Mouse (Mus musculus): Measurements from ENCODE around the gene Engase. TPM values are rescaled to one million over a fixed set of nuclear protein-coding genes. Genes with fewer than 3 reads are reported as not detected.

Engase gene
- polyA plus RNA-seq, 1 experiment from 2014 or later = 12.6 TPM

GRCm38 (mm10) chr11:118486281-118486680, 9.7 kb downstream of the Engase start:
- H3K4me2 ChIP-seq (replicated peaks; ENCODE audit: low read depth) = no peak overlapping the region
- no peaks in the 10 kb centered on the region for H3K27me3 ChIP-seq (ENCODE audit: control insufficient read depth, insufficient read depth, low read length)
- no peaks in the 10 kb centered on the region for H3K4me1 ChIP-seq (replicated peaks; ENCODE audit: control insufficient read depth, insufficient read depth)
- no peak overlapping the region for H3K4me3 ChIP-seq (ENCODE audit: low read depth, low read length)
- H3K27ac ChIP-seq (replicated peaks) = no peak overlapping the region
- DNase-seq (ENCODE audit: low spot score) = no peak
- no peak for ATAC-seq (ENCODE audit: low FRiP score, low TSS enrichment)
- H3K9ac ChIP-seq (ENCODE audit: low read length) = no peak overlapping the region
- WGBS = 88% methylated on average over 6 of the region's 6 CpGs
- no peak for TF ChIP-seq EP300 (optimal IDR thresholded peaks at IDR 0.05)
- H3K9me3 ChIP-seq (ENCODE audit: control insufficient read depth, low read length) = no peaks in the 10 kb centered on the region
- H3K36me3 ChIP-seq (ENCODE audit: control insufficient read depth, insufficient read depth, low read length) = peaks cover 5% of the 10 kb centered on the region

- Histone ChIP-seq H3K9me3 (ENCODE audit: control insufficient read depth, low read length) (no peaks in the 10 kb centered on the region), H3K27ac (replicated peaks) (no peak overlapping the region), H3K4me1 (replicated peaks; ENCODE audit: control insufficient read depth, insufficient read depth) (no peaks in the 10 kb centered on the region), H3K27me3 (ENCODE audit: control insufficient read depth, insufficient read depth, low read length) (no peaks in the 10 kb centered on the region), H3K9ac (ENCODE audit: low read length) (no peak overlapping the region), H3K4me2 (replicated peaks; ENCODE audit: low read depth) (no peak overlapping the region), H3K4me3 (ENCODE audit: low read depth, low read length) (no peak overlapping the region), H3K36me3 (ENCODE audit: control insufficient read depth, insufficient read depth, low read length) (peaks cover 5% of the 10 kb centered on the region)
- DNase-seq (ENCODE audit: low spot score) = no peak
- TF ChIP-seq CTCF (IDR thresholded peaks at IDR 0.05; ENCODE audit: low read depth) = no peak
- ATAC-seq (ENCODE audit: low FRiP score, low TSS enrichment) = no peak
- 81% methylated on average over 29 of the region's 29 CpGs for WGBS
Observed at GRCm38 (mm10) chr11:118486881-118487772, 10.5 kb downstream of the Engase start.

GRCm38 (mm10) chr11:118488191-118488906, 11.7 kb downstream of the Engase start:
- H3K9me3 ChIP-seq (ENCODE audit: control insufficient read depth, low read length) = no peaks in the 10 kb centered on the region
- H3K27ac ChIP-seq (replicated peaks) = no peak overlapping the region
- no peak overlapping the region for H3K4me3 ChIP-seq (ENCODE audit: low read depth, low read length)
- peaks cover 5% of the 10 kb centered on the region for H3K36me3 ChIP-seq (ENCODE audit: control insufficient read depth, insufficient read depth, low read length)
- no peak for ATAC-seq (ENCODE audit: low FRiP score, low TSS enrichment)
- H3K9ac ChIP-seq (ENCODE audit: low read length) = no peak overlapping the region
- 69% methylated on average over 8 of the region's 8 CpGs for WGBS
- H3K27me3 ChIP-seq (ENCODE audit: control insufficient read depth, insufficient read depth, low read length) = no peaks in the 10 kb centered on the region
- H3K4me2 ChIP-seq (replicated peaks; ENCODE audit: low read depth) = no peak overlapping the region
- no peaks in the 10 kb centered on the region for H3K4me1 ChIP-seq (replicated peaks; ENCODE audit: control insufficient read depth, insufficient read depth)
- TF ChIP-seq CTCF (IDR thresholded peaks at IDR 0.05; ENCODE audit: low read depth) (peak; percentile 53), EP300 (optimal IDR thresholded peaks at IDR 0.05) (no peak)
- DNase-seq (ENCODE audit: low spot score) = no peak

DNA sequence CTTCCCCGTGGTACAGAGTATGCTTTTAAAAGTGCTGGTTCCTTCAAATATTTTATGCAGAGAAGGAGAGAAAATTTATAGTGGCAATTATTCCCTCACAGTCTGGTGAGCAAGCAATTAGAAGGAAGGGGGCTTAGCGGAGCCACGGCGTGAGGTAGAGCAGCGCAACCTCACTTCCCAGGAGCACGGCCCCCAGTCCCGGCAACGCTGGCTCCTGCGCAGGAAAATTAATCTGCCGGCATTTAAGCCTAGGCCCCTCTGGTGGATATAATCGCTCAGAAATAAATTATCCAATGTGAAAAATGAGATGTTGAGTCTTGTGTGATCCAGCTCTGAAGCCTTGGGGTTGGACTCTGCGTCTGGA, 12.3 kb downstream of the Engase start:
- TF ChIP-seq CTCF (IDR thresholded peaks at IDR 0.05; ENCODE audit: low read depth) = no peak
- TF ChIP-seq EP300 (optimal IDR thresholded peaks at IDR 0.05) = no peak
- H3K4me2 ChIP-seq (replicated peaks; ENCODE audit: low read depth) = no peak overlapping the region
- H3K27me3 ChIP-seq (ENCODE audit: control insufficient read depth, insufficient read depth, low read length) = no peaks in the 10 kb centered on the region
- 76% methylated on average over 12 of the region's 12 CpGs for WGBS
- H3K4me1 ChIP-seq (replicated peaks; ENCODE audit: control insufficient read depth, insufficient read depth) = no peaks in the 10 kb centered on the region
- H3K27ac ChIP-seq (replicated peaks) = no peak overlapping the region
- H3K9me3 ChIP-seq (ENCODE audit: control insufficient read depth, low read length) = no peaks in the 10 kb centered on the region
- H3K4me3 ChIP-seq (ENCODE audit: low read depth, low read length) = no peak overlapping the region
- H3K36me3 ChIP-seq (ENCODE audit: control insufficient read depth, insufficient read depth, low read length) = peaks cover 5% of the 10 kb centered on the region
- ATAC-seq (ENCODE audit: low FRiP score, low TSS enrichment) = no peak
- DNase-seq (ENCODE audit: low spot score) = no peak
- H3K9ac ChIP-seq (ENCODE audit: low read length) = no peak overlapping the region

GRCm38 (mm10) chr11:118490566-118491218, 14.1 kb downstream of the Engase start:
- WGBS = 22% methylated on average over 22 of the region's 22 CpGs
- Histone ChIP-seq H3K4me1 (replicated peaks; ENCODE audit: control insufficient read depth, insufficient read depth) (no peaks in the 10 kb centered on the region), H3K27me3 (ENCODE audit: control insufficient read depth, insufficient read depth, low read length) (no peaks in the 10 kb centered on the region), H3K4me3 (ENCODE audit: low read depth, low read length) (0 out of 2 replicates have a peak overlapping the region, but pooled peaks have one; percentile 12), H3K4me2 (replicated peaks; ENCODE audit: low read depth) (peak overlapping the region; percentile 41), H3K9ac (ENCODE audit: low read length) (0 out of 2 replicates have a peak overlapping the region, but pooled peaks have one; percentile 8), H3K9me3 (ENCODE audit: control insufficient read depth, low read length) (no peaks in the 10 kb centered on the region), H3K36me3 (ENCODE audit: control insufficient read depth, insufficient read depth, low read length) (peaks cover 3% of the 10 kb centered on the region; the same call in 1 of the 2 replicates), H3K27ac (replicated peaks) (no peak overlapping the region)
- peak; percentile 41; the same call in 1 of the 2 replicates for ATAC-seq (ENCODE audit: low FRiP score, low TSS enrichment)
- DNase-seq (ENCODE audit: low spot score) = peak; percentile 87
- peak; percentile 91 for TF ChIP-seq CTCF (IDR thresholded peaks at IDR 0.05; ENCODE audit: low read depth)
- TF ChIP-seq EP300 (optimal IDR thresholded peaks at IDR 0.05) = no peak
